9 mouse cellular contexts compared by ENCODE assay signal in genomic region chr14:34675347-34675865, GRCm38 (mm10). TPM values are rescaled to one million over a fixed set of nuclear protein-coding genes. Genes with fewer than 3 reads are reported as not detected.
DNase-seq lines count a peak whose midpoint lies in the region; ATAC-seq and TF ChIP-seq lines count a peak whose summit lies in the region.
"Had no signal": no experiment of that assay in that cellular context is flagged by ENCODE, and none has a peak within 500 bp of the region (broad histone marks: within the 10 kb centered on the region; RNA-seq: fewer than 3 reads in every experiment).

No protein-coding gene starts in this region.

- peaks cover 48% of the 10 kb centered on the region for H3K79me2 ChIP-seq in CH12.LX (replicated peaks; ENCODE audit: control insufficient read depth, extremely low read depth, insufficient read depth, poor library complexity, severe bottlenecking)

- dilution Hi-C loops in CH12.LX (cut with MboI; ENCODE audit: extremely low pct_ligation_motif_present, extremely low pct_unique_long_range_greater_than_20kb, low sequenced_read_pairs) = no loop called here

- peaks cover 7% of the 10 kb centered on the region; the same call in 1 of the 2 replicates for H3K4me1 ChIP-seq in heart, embryonic 11.5 days (ENCODE audit: control insufficient read depth, insufficient read depth, low read length)
- H3K4me1 ChIP-seq in CH12.LX (ENCODE audit: control insufficient read depth in 1 of 2, insufficient read depth in 2 of 2) = peaks cover 0 to 25% of the 10 kb centered on the region in 2 experiments; a peak in 3 of 4 replicates
- H3K4me1 ChIP-seq in forebrain, embryonic 15.5 days = peaks cover 27% of the 10 kb centered on the region
- H3K4me1 ChIP-seq in liver, embryonic 16.5 days (ENCODE audit: control insufficient read depth, low read depth, low read length) = peaks cover 16% of the 10 kb centered on the region

- H3K9me3 ChIP-seq in heart, embryonic 11.5 days (replicated peaks; ENCODE audit: control insufficient read depth, low read length) = no peaks in the 10 kb centered on the region
- H3K9me3 ChIP-seq in CH12.LX (replicated peaks; ENCODE audit: low read length) = no peaks in the 10 kb centered on the region
- no peaks in the 10 kb centered on the region for H3K9me3 ChIP-seq in forebrain, embryonic 15.5 days
- no peaks in the 10 kb centered on the region for H3K9me3 ChIP-seq in liver, embryonic 16.5 days (replicated peaks; ENCODE audit: control insufficient read depth, low read length)

- no peaks in the 10 kb centered on the region for H3K27me3 ChIP-seq in heart, embryonic 11.5 days (ENCODE audit: control insufficient read depth, insufficient read depth, low read length)
- no peaks in the 10 kb centered on the region for H3K27me3 ChIP-seq in CH12.LX (replicated peaks)
- H3K27me3 ChIP-seq in forebrain, embryonic 15.5 days = no peaks in the 10 kb centered on the region
- no peaks in the 10 kb centered on the region for H3K27me3 ChIP-seq in liver, embryonic 16.5 days (ENCODE audit: control insufficient read depth, insufficient read depth, low read depth, low read length)

- no peak overlapping the region for H3K9ac ChIP-seq in heart, embryonic 11.5 days (ENCODE audit: low read depth, low read length)
- H3K9ac ChIP-seq in CH12.LX (ENCODE audit: insufficient read depth, low read depth) = peak overlapping the region; percentile 97
- H3K9ac ChIP-seq in forebrain, embryonic 15.5 days (replicated peaks) = no peak overlapping the region
- H3K9ac ChIP-seq in liver, embryonic 16.5 days (ENCODE audit: low read depth, low read length) = peak overlapping the region; percentile 58

- TF ChIP-seq CTCF in CH12.LX (conservative IDR thresholded peaks at IDR 0.05 in 1 of 2, IDR thresholded peaks at IDR 0.05 in 1 of 2; ENCODE audit: low read depth in 2 of 2, low read length in 2 of 2) = no peak

- H3K4me2 ChIP-seq in heart, embryonic 11.5 days = peak overlapping the region; percentile 94
- peak overlapping the region; percentile 81 for H3K4me2 ChIP-seq in CH12.LX (ENCODE audit: insufficient read depth, low read depth, poor library complexity, severe bottlenecking)
- peak overlapping the region; percentile 85; the same call in 1 of the 2 replicates for H3K4me2 ChIP-seq in forebrain, embryonic 15.5 days (replicated peaks)
- peak overlapping the region; percentile 61 for H3K4me2 ChIP-seq in liver, embryonic 16.5 days (ENCODE audit: low read depth, low read length)

- in situ Hi-C loops in CH12.LX (cut with MboI; ENCODE audit: low pct_ligation_motif_present, low pct_unique_long_range_greater_than_20kb, low sequenced_read_pairs) = loop anchor here (10.0 kb wide), 1 partner anchor 51 kb away; no protein-coding TSS in a partner anchor

- DNase-seq in heart, adult 9 months (ENCODE audit: low spot score in 2 of 2) = no peak
- DNase-seq in CH12.LX (ENCODE audit: extremely low read depth) = no peak
- DNase-seq in adrenal gland, adult (ENCODE audit: inconsistent age in 2 of 2, low spot score in 1 of 2) = no peak
- DNase-seq in layer of hippocampus, adult 11-12 months (ENCODE audit: low spot score) = no peak

- TF ChIP-seq POLR2A in CH12.LX (IDR thresholded peaks at IDR 0.05; ENCODE audit: low read depth, low read length) = no peak

- peak overlapping the region; percentile 99; the same call in 1 of the 2 replicates for H3K4me3 ChIP-seq in heart, embryonic 11.5 days (ENCODE audit: low read depth, low read length)
- peak overlapping the region; percentile 38 to 93 (median 71) for H3K4me3 ChIP-seq in CH12.LX (replicated peaks in 1 of 3; ENCODE audit: low read depth in 2 of 3, low read length in 2 of 3, poor library complexity in 1 of 3)
- H3K4me3 ChIP-seq in forebrain, embryonic 15.5 days = 0 out of 2 replicates have a peak overlapping the region, but pooled peaks have one; percentile 6
- peak overlapping the region; percentile 62 for H3K4me3 ChIP-seq in liver, embryonic 16.5 days (ENCODE audit: low read depth, low read length)

- 70% methylated on average over 5 of the region's 5 CpGs for WGBS in heart, embryonic 11.5 days (ENCODE audit: insufficient replicate concordance)
- WGBS in forebrain, embryonic 15.5 days = 66% methylated on average over 5 of the region's 5 CpGs
- 44% methylated on average over 5 of the region's 5 CpGs for WGBS in liver, embryonic 16.5 days (ENCODE audit: insufficient replicate concordance)

- no peaks in the 10 kb centered on the region for H3K36me3 ChIP-seq in heart, embryonic 11.5 days (ENCODE audit: control insufficient read depth, insufficient read depth, low read length)
- peaks cover 9 to 25% of the 10 kb centered on the region in 2 experiments for H3K36me3 ChIP-seq in CH12.LX (replicated peaks in 1 of 2; ENCODE audit: control insufficient read depth in 1 of 2, insufficient read depth in 1 of 2, low read length in 1 of 2)
- H3K36me3 ChIP-seq in forebrain, embryonic 15.5 days = peaks cover 7% of the 10 kb centered on the region; the same call in 1 of the 2 replicates
- peaks cover 9% of the 10 kb centered on the region for H3K36me3 ChIP-seq in liver, embryonic 16.5 days (ENCODE audit: control insufficient read depth, insufficient read depth)

- ATAC-seq in heart, embryonic 11.5 days (replicated peaks; ENCODE audit: insufficient number of reproducible peaks, low FRiP score, low TSS enrichment) = no peak
- ATAC-seq in forebrain, embryonic 15.5 days (replicated peaks) = no peak
- ATAC-seq in liver, embryonic 16.5 days (ENCODE audit: low read depth) = no peak
- no peak for ATAC-seq in megakaryocyte progenitor cell, adult 5-6 weeks (replicated peaks; ENCODE audit: poor library complexity)
- ATAC-seq: CD4-positive, CD25-positive, alpha-beta regulatory T cell, adult 4 months had no signal

- TF ChIP-seq RAD21 in CH12.LX (IDR thresholded peaks at IDR 0.05; ENCODE audit: low read depth, low read length) = no peak

- H3K27ac ChIP-seq in heart, embryonic 11.5 days (ENCODE audit: low read depth, low read length) = no peak overlapping the region
- no peak overlapping the region for H3K27ac ChIP-seq in CH12.LX (ENCODE audit: insufficient read depth, low read depth)
- H3K27ac ChIP-seq in forebrain, embryonic 15.5 days (replicated peaks) = no peak overlapping the region
- peak overlapping the region; percentile 53; the same call in 1 of the 2 replicates for H3K27ac ChIP-seq in liver, embryonic 16.5 days (ENCODE audit: low read length)

- no peak for TF ChIP-seq EP300 in CH12.LX (IDR thresholded peaks at IDR 0.05; ENCODE audit: low read length)

TF ChIP-seq in CH12.LX, 34 proteins besides CTCF, POLR2A, EP300 and RAD21:
- peak; percentile 78 for TF ChIP-seq MAFK (IDR thresholded peaks at IDR 0.05; ENCODE audit: insufficient replicate concordance, low read length)
- no peak for TF ChIP-seq CHD2 (IDR thresholded peaks at IDR 0.05; ENCODE audit: low read length)
TF ChIP-seq in CH12.LX: peak in this region for 1.

RNA-seq across cellular contexts. Expression of gene Wapl, which starts 1.7 kb away (rescaled TPM):
- polyA plus RNA-seq in heart, embryonic 11.5 days (2014; fragmentation: Nextera tagmentation; extraction: Ambion mirVana) = 22.2 and 23.7 TPM in 2 replicates
- total RNA-seq in CH12.LX (2012; rRNA removed) = 114 and 119 TPM in 2 replicates
- 77.7 and 89.5 TPM in 2 replicates for total RNA-seq in CH12.LX (2014; rRNA removed)
- polyA plus RNA-seq in CH12.LX (2012; ENCODE audit: insufficient read length, low read depth) = 79.2 and 90.6 TPM in 2 replicates
- 21.6 and 22.3 TPM in 2 replicates for polyA plus RNA-seq in forebrain, embryonic 15.5 days (2015; fragmentation: Nextera tagmentation; extraction: Ambion mirVana)
- 18.0 and 20.1 TPM in 2 replicates for polyA plus RNA-seq in liver, embryonic 16.5 days (2015; fragmentation: Nextera tagmentation; extraction: Ambion mirVana)
- 87.1 and 89.0 TPM in 2 replicates for total RNA-seq in megakaryocyte progenitor cell, adult 5-6 weeks (2015)
- total RNA-seq in megakaryocyte progenitor cell, adult 5-6 weeks (2017) = 93.1 and 123 TPM in 2 replicates

Comparison
In these comparisons a context has a peak if more than half of its experiments do, and no peak if none do; other contexts are left out.
1. H3K4me3 ChIP-seq: peak in every context shown above with its lines; median percentile 99 in heart, embryonic 11.5 days; 71 in CH12.LX; 62 in liver, embryonic 16.5 days; 6 in forebrain, embryonic 15.5 days.
2. H3K9ac ChIP-seq: peak in CH12.LX (single experiment) and liver, embryonic 16.5 days (single experiment); none in heart, embryonic 11.5 days (single experiment) and forebrain, embryonic 15.5 days (single experiment).
3. Peak in every context shown above with its lines, with median percentiles within 50 percentile points of each other: H3K4me2 ChIP-seq.